Mouse (Mus musculus): ENCODE results near the gene Pdzd3.

Pdzd3 gene

GRCm38 (mm10) chr9:44200458-44200857 is 50.8 kb downstream of the Pdzd3 start:
- no peak for DNase-seq (ENCODE audit: low spot score in 2 of 2)

GRCm38 (mm10) chr9:44199580-44199979 is 51.7 kb downstream of the Pdzd3 start:
- DNase-seq (ENCODE audit: low spot score in 2 of 2) = no peak

DNA sequence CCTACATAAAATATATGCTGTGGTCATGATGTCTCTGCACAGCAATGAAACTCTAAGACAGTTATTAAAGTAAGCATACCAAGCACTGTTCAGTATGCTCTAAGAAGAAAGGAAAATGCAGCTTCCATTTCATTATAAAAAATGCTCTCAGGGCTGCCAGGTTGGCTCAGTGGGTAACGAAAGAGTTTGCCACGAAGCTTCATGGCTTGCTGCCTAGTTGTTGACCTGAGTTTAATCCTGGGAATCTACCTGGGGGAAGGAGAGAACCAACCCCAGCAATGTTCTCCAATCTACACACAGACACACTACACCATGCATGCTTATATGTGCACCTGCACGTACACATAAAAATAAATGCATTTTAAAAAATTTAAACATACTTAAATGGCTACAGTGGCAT is 52.1 kb downstream of the Pdzd3 start:
- no peak for DNase-seq (ENCODE audit: low spot score in 2 of 2)

Data from thymus, postnatal 10 days (tissue).